Mouse (Mus musculus): Measurements from ENCODE around the gene AU040320. TPM values are rescaled to one million over a fixed set of nuclear protein-coding genes. Genes with fewer than 3 reads are reported as not detected.

AU040320 gene
- polyA plus RNA-seq, 1 experiment, result 10.1 TPM

DNA sequence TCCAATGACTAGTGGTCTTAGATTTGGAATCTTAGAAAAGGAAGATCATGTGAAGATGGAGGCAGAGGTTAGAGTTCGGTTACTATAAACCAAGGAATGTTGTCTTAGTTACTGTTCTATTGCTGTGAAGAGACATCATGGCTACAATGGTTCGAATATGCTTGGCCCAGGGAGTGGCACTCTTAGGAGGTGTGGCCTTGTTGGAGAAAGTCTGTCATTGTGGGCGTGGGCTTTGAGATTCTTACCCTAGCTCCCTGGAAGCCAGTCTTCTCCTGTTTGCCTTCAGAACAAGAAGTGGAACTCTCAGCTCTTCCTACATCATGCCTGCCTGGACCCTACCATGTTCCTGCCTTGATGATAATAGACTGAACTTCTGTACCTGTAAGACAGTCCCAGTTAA lies 57.2 kb downstream of the AU040320 start:
- no peaks in the 10 kb centered on the region for H3K36me3 ChIP-seq (ENCODE audit: control insufficient read depth, insufficient read depth, low read length, poor library complexity, severe bottlenecking)
- no peaks in the 10 kb centered on the region for H3K4me1 ChIP-seq (ENCODE audit: control insufficient read depth, insufficient read depth, low read length)
- TF ChIP-seq EP300 (IDR thresholded peaks at IDR 0.05; ENCODE audit: insufficient read depth, low read depth, low read length), result no peak
- no peak for TF ChIP-seq POLR2A (IDR thresholded peaks at IDR 0.05; ENCODE audit: insufficient read depth, low read length)
- TF ChIP-seq CTCF (IDR thresholded peaks at IDR 0.05; ENCODE audit: low read depth, low read length), result no peak
- no peaks in the 10 kb centered on the region for H3K27me3 ChIP-seq (ENCODE audit: control insufficient read depth, insufficient read depth, low read length, poor library complexity, severe bottlenecking)
- H3K9me3 ChIP-seq (replicated peaks; ENCODE audit: control insufficient read depth, insufficient read depth, low read length, poor library complexity, severe bottlenecking), result no peaks in the 10 kb centered on the region; the same call in 1 of the 2 replicates
- no peak overlapping the region for H3K4me3 ChIP-seq (ENCODE audit: low read depth, low read length)
- H3K27ac ChIP-seq (ENCODE audit: insufficient read depth, low read length), result no peak overlapping the region
- H3K9ac ChIP-seq (ENCODE audit: low read depth, poor library complexity, severe bottlenecking), result no peak overlapping the region

DNA sequence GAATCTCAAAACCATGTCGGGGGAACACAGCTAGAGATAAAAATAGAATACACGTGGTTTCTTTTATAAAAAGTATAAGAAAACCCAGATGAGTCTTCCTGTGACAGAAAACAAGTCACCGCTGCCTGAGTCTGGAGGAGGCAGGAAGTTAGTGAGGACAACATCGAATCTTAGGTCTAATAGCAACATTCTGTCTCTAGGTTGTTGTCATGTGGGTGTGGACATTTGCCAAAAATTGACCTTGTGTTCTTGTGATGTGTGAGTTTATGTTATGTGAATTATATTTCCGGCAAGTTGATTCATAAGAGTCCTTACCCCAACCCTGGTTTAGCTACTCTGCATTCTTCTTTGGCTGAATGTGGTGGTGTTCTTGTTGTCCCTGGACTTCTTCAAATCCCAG lies 59.9 kb downstream of the AU040320 start:
- Histone ChIP-seq H3K9me3 (replicated peaks; ENCODE audit: control insufficient read depth, insufficient read depth, low read length, poor library complexity, severe bottlenecking) (no peaks in the 10 kb centered on the region), H3K9ac (ENCODE audit: low read depth, poor library complexity, severe bottlenecking) (no peak overlapping the region)

DNA sequence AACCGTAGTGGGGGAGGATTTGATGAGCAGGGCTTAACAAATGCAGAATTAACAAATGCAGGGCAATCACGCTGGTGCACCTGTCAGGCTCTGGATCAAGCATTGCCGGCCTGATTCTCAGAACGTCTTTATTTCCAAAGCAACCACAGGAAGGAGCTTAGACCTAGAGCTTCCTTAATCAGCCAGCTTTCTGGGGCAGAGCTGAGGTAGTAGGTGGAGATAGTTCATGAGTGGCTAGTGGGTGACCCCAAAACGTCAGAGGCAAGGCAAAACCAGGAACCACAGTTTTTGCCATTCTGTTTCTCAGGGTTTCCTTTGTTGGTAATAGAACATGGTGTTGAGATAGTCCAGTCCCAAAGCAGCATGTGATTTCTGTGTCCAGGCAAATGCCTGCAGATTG lies 61.5 kb downstream of the AU040320 start:
- no peak overlapping the region for H3K27ac ChIP-seq (ENCODE audit: insufficient read depth, low read length)
- no peaks in the 10 kb centered on the region for H3K4me1 ChIP-seq (ENCODE audit: control insufficient read depth, insufficient read depth, low read length)
- H3K9ac ChIP-seq (ENCODE audit: low read depth, poor library complexity, severe bottlenecking), result no peak overlapping the region
- H3K36me3 ChIP-seq (ENCODE audit: control insufficient read depth, insufficient read depth, low read length, poor library complexity, severe bottlenecking), result no peaks in the 10 kb centered on the region
- no peak for TF ChIP-seq EP300 (IDR thresholded peaks at IDR 0.05; ENCODE audit: insufficient read depth, low read depth, low read length)
- TF ChIP-seq POLR2A (IDR thresholded peaks at IDR 0.05; ENCODE audit: insufficient read depth, low read length), result no peak
- no peak for TF ChIP-seq CTCF (IDR thresholded peaks at IDR 0.05; ENCODE audit: low read depth, low read length)
- H3K9me3 ChIP-seq (replicated peaks; ENCODE audit: control insufficient read depth, insufficient read depth, low read length, poor library complexity, severe bottlenecking), result no peaks in the 10 kb centered on the region
- H3K4me3 ChIP-seq (ENCODE audit: low read depth, low read length), result no peak overlapping the region
- H3K27me3 ChIP-seq (ENCODE audit: control insufficient read depth, insufficient read depth, low read length, poor library complexity, severe bottlenecking), result no peaks in the 10 kb centered on the region

More for the DNA sequence above, 59.9 kb downstream of the AU040320 start:
- TF ChIP-seq CTCF (IDR thresholded peaks at IDR 0.05; ENCODE audit: low read depth, low read length), result no peak
- no peak for TF ChIP-seq POLR2A (IDR thresholded peaks at IDR 0.05; ENCODE audit: insufficient read depth, low read length)
- TF ChIP-seq EP300 (IDR thresholded peaks at IDR 0.05; ENCODE audit: insufficient read depth, low read depth, low read length), result no peak
- H3K27ac ChIP-seq (ENCODE audit: insufficient read depth, low read length), result no peak overlapping the region
- no peaks in the 10 kb centered on the region for H3K36me3 ChIP-seq (ENCODE audit: control insufficient read depth, insufficient read depth, low read length, poor library complexity, severe bottlenecking)
- no peaks in the 10 kb centered on the region for H3K4me1 ChIP-seq (ENCODE audit: control insufficient read depth, insufficient read depth, low read length)
- H3K27me3 ChIP-seq (ENCODE audit: control insufficient read depth, insufficient read depth, low read length, poor library complexity, severe bottlenecking), result no peaks in the 10 kb centered on the region
- no peak overlapping the region for H3K4me3 ChIP-seq (ENCODE audit: low read depth, low read length)

DNA sequence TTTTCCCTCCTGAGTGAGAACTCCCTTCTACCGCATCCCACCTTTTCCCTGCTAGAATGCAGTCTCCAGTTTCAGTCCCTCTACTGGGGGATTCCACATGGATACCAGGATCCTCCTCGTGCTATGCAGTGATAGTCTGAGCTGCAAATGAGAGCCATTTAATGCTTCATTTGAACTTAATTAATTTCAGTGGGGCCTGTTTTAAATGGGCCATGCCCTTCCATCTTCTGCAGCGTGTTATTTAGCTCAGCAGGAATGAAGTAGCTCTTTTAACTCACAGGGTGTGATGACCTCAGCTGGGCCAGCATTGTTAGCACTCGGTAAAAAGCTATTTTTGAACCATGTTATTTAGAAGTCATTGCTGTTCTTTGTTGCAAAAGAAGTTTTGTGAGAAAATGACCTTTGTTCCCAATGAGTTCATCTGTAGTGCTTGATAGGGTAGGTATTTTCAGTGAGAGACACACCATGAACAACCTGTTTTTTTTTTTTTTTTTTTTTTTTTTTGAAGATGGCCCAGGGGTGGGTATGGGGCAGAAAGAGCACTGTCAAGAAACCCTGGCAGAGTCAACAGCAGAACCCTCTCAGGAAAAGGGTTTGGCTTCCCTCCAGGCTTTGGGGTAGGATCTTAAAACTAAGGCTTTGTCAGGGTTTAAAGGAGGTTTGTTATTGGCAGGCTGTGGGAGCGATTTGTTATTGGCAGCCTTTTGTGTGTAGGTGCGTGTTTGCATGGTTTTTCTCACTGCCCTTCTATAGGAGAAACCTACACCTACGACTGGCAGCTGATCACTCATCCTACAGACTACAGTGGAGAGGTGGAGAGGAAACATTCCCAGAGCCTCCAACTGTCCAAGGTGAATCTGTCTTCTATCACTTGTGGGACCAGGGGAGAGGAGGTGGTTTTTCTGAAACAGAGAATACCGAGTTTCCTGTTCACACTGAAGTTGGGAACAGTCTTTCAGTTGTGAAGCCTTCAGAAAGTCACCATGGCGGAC lies 69.8 kb downstream of the AU040320 start:
- TF ChIP-seq POLR2A (IDR thresholded peaks at IDR 0.05; ENCODE audit: insufficient read depth, low read length) (no peak), CTCF (IDR thresholded peaks at IDR 0.05; ENCODE audit: low read depth, low read length) (no peak), EP300 (IDR thresholded peaks at IDR 0.05; ENCODE audit: insufficient read depth, low read depth, low read length) (no peak)
- H3K4me3 ChIP-seq (ENCODE audit: low read depth, low read length), result no peak overlapping the region
- no peaks in the 10 kb centered on the region for H3K9me3 ChIP-seq (replicated peaks; ENCODE audit: control insufficient read depth, insufficient read depth, low read length, poor library complexity, severe bottlenecking)
- no peaks in the 10 kb centered on the region for H3K4me1 ChIP-seq (ENCODE audit: control insufficient read depth, insufficient read depth, low read length)
- H3K36me3 ChIP-seq (ENCODE audit: control insufficient read depth, insufficient read depth, low read length, poor library complexity, severe bottlenecking), result no peaks in the 10 kb centered on the region
- no peaks in the 10 kb centered on the region for H3K27me3 ChIP-seq (ENCODE audit: control insufficient read depth, insufficient read depth, low read length, poor library complexity, severe bottlenecking)
- H3K27ac ChIP-seq (ENCODE audit: insufficient read depth, low read length), result no peak overlapping the region
- H3K9ac ChIP-seq (ENCODE audit: low read depth, poor library complexity, severe bottlenecking), result no peak overlapping the region

GRCm38 (mm10) chr4:126823917-126824316 lies 70.6 kb downstream of the AU040320 start:
- no peak overlapping the region for H3K9ac ChIP-seq (ENCODE audit: low read depth, poor library complexity, severe bottlenecking)
- TF ChIP-seq EP300 (IDR thresholded peaks at IDR 0.05; ENCODE audit: insufficient read depth, low read depth, low read length) (no peak), POLR2A (IDR thresholded peaks at IDR 0.05; ENCODE audit: insufficient read depth, low read length) (no peak), CTCF (IDR thresholded peaks at IDR 0.05; ENCODE audit: low read depth, low read length) (no peak)
- no peaks in the 10 kb centered on the region for H3K36me3 ChIP-seq (ENCODE audit: control insufficient read depth, insufficient read depth, low read length, poor library complexity, severe bottlenecking)

DNA sequence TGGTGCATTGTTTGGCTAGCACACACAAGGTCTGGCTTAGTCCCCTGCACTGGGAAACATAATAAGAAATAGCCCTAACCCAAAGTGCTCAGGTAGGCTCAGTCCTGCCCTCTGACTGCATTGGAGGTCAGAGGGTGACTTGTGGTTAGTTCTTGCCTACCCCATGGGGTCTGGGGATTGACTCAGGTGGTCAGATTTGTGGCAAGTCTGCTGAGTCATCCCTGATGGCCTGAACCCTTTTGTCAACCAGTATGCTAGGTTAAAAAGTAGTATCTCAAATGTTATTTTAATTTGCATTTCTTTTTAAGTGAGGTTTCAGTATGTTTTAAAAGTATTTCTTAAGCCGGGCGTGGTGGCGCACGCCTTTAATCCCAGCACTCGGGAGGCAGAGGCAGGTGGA lies 77.8 kb downstream of the AU040320 start:
- Histone ChIP-seq H3K4me3 (ENCODE audit: low read depth, low read length) (no peak overlapping the region), H3K27me3 (ENCODE audit: control insufficient read depth, insufficient read depth, low read length, poor library complexity, severe bottlenecking) (no peaks in the 10 kb centered on the region), H3K9ac (ENCODE audit: low read depth, poor library complexity, severe bottlenecking) (no peak overlapping the region), H3K27ac (ENCODE audit: insufficient read depth, low read length) (no peak overlapping the region), H3K4me1 (ENCODE audit: control insufficient read depth, insufficient read depth, low read length) (no peaks in the 10 kb centered on the region), H3K9me3 (replicated peaks; ENCODE audit: control insufficient read depth, insufficient read depth, low read length, poor library complexity, severe bottlenecking) (no peaks in the 10 kb centered on the region), H3K36me3 (ENCODE audit: control insufficient read depth, insufficient read depth, low read length, poor library complexity, severe bottlenecking) (no peaks in the 10 kb centered on the region)
- no peak for TF ChIP-seq CTCF (IDR thresholded peaks at IDR 0.05; ENCODE audit: low read depth, low read length)
- TF ChIP-seq EP300 (IDR thresholded peaks at IDR 0.05; ENCODE audit: insufficient read depth, low read depth, low read length), result no peak
- TF ChIP-seq POLR2A (IDR thresholded peaks at IDR 0.05; ENCODE audit: insufficient read depth, low read length), result no peak

More at GRCm38 (mm10) chr4:126823917-126824316, 70.6 kb downstream of the AU040320 start:
- Histone ChIP-seq H3K4me1 (ENCODE audit: control insufficient read depth, insufficient read depth, low read length) (no peaks in the 10 kb centered on the region), H3K27ac (ENCODE audit: insufficient read depth, low read length) (no peak overlapping the region), H3K27me3 (ENCODE audit: control insufficient read depth, insufficient read depth, low read length, poor library complexity, severe bottlenecking) (no peaks in the 10 kb centered on the region), H3K4me3 (ENCODE audit: low read depth, low read length) (no peak overlapping the region), H3K9me3 (replicated peaks; ENCODE audit: control insufficient read depth, insufficient read depth, low read length, poor library complexity, severe bottlenecking) (no peaks in the 10 kb centered on the region)

All from ES-Bruce4 (cell line).